Mouse (Mus musculus) large intestine, adult 2 months (tissue): ENCODE measurements around the gene Map7d1. TPM values are rescaled to one million over a fixed set of nuclear protein-coding genes. Genes with fewer than 3 reads are reported as not detected.

ENCODE experiments used
- DNase-seq: peaks from one replicate; pipeline ENCODE4 v3.0.0-alpha.2; 2012; ENCODE audit warnings: low read depth, low spot score
- WGBS: fragments of 180-500 bp; shearing (Covaris S2); methylation state at CpG from one replicate; pipeline ENCODE4 v1.1.7; 2018; 5-methylcytosine and 5-hydroxymethylcytosine counted together
- polyA plus RNA-seq: library from polyadenylated mRNA; depleted of rRNA; stranded (reverse); fragments of >200 nt; gene quantifications from 2 replicates; pipeline ENCODE4 v1.2.3, GENCODE M21; 2012; rRNA removed

The Map7d1 gene
- polyA plus RNA-seq = 26.5 and 28.4 TPM in 2 replicates

GRCm38 (mm10) chr4:126256131-126256791 is at the start of gene Map7d1:
Map7d1 (minus strand) TSS chr4:126256343.
- DNase-seq = no peak
- WGBS = under 1% methylated on average over 59 of the region's 59 CpGs

GRCm38 (mm10) chr4:126305428-126305827 is 49.3 kb upstream of the Map7d1 start:
- WGBS = 91% methylated on average over 1 of the region's 1 CpGs
- no peak for DNase-seq

GRCm38 (mm10) chr4:126303877-126304276 is 47.7 kb upstream of the Map7d1 start:
- WGBS = 60% methylated on average over 4 of the region's 4 CpGs
- no peak for DNase-seq

GRCm38 (mm10) chr4:126301584-126302309 is 45.6 kb upstream of the Map7d1 start:
- no peak for DNase-seq
- 28% methylated on average over 27 of the region's 27 CpGs for WGBS

- DNase-seq = no peak
- WGBS = 2% methylated on average over 50 of the region's 50 CpGs
These were observed 44.9 kb upstream of the Map7d1 start for GRCm38 (mm10) chr4:126300916-126301583.

GRCm38 (mm10) chr4:126296617-126297101 is 40.5 kb upstream of the Map7d1 start:
- WGBS = 3% methylated on average over 34 of the region's 34 CpGs
- DNase-seq = no peak

- 63% methylated on average over 4 of the region's 4 CpGs for WGBS
These were observed 39.8 kb upstream of the Map7d1 start for GRCm38 (mm10) chr4:126295937-126296336.

GRCm38 (mm10) chr4:126295152-126295551 is 39.0 kb upstream of the Map7d1 start:
- WGBS = 70% methylated on average over 6 of the region's 6 CpGs
- no peak for DNase-seq

More at GRCm38 (mm10) chr4:126295937-126296336, 39.8 kb upstream of the Map7d1 start:
- DNase-seq = no peak

GRCm38 (mm10) chr4:126291196-126291595 is 35.1 kb upstream of the Map7d1 start:
- WGBS = 19% methylated on average over 13 of the region's 13 CpGs
- DNase-seq = no peak

- WGBS = 83% methylated on average over 8 of the region's 8 CpGs
These were observed 34.2 kb upstream of the Map7d1 start for GRCm38 (mm10) chr4:126290314-126290713.

GRCm38 (mm10) chr4:126288085-126288666 is 32.0 kb upstream of the Map7d1 start:
- WGBS = 41% methylated on average over 17 of the region's 17 CpGs
- DNase-seq = no peak

More at GRCm38 (mm10) chr4:126290314-126290713, 34.2 kb upstream of the Map7d1 start:
- DNase-seq = no peak

- no peak for DNase-seq
- 30% methylated on average over 11 of the region's 11 CpGs for WGBS
These were observed 31.3 kb upstream of the Map7d1 start for GRCm38 (mm10) chr4:126287302-126287995.

GRCm38 (mm10) chr4:126286492-126286891 is 30.3 kb upstream of the Map7d1 start, which contains the start of gene Col8a2:
Col8a2 (plus strand) TSS chr4:126286793.
- 3% methylated on average over 39 of the region's 42 CpGs for WGBS
- no peak for DNase-seq

- DNase-seq = no peak
- WGBS = 86% methylated on average over 8 of the region's 8 CpGs
These were observed 27.4 kb upstream of the Map7d1 start for GRCm38 (mm10) chr4:126283582-126283981.

GRCm38 (mm10) chr4:126281706-126282105 is 25.6 kb upstream of the Map7d1 start:
- WGBS = 61% methylated on average over 9 of the region's 9 CpGs
- no peak for DNase-seq

- DNase-seq = no peak
- WGBS = 80% methylated on average over 9 of the region's 9 CpGs
These were observed 22.8 kb upstream of the Map7d1 start for GRCm38 (mm10) chr4:126278961-126279360.

- WGBS = 64% methylated on average over 9 of the region's 9 CpGs
These were observed 22.4 kb upstream of the Map7d1 start for GRCm38 (mm10) chr4:126278565-126278915.

GRCm38 (mm10) chr4:126277906-126278564 is 21.9 kb upstream of the Map7d1 start:
- WGBS = 14% methylated on average over 13 of the region's 13 CpGs
- DNase-seq = no peak

More at GRCm38 (mm10) chr4:126278565-126278915, 22.4 kb upstream of the Map7d1 start:
- DNase-seq = no peak

- WGBS = 77% methylated on average over 13 of the region's 13 CpGs
- no peak for DNase-seq
These were observed 19.6 kb upstream of the Map7d1 start for GRCm38 (mm10) chr4:126275681-126276131.
